ENCODE assay signal across 30 mouse cellular contexts in the genomic region with DNA sequence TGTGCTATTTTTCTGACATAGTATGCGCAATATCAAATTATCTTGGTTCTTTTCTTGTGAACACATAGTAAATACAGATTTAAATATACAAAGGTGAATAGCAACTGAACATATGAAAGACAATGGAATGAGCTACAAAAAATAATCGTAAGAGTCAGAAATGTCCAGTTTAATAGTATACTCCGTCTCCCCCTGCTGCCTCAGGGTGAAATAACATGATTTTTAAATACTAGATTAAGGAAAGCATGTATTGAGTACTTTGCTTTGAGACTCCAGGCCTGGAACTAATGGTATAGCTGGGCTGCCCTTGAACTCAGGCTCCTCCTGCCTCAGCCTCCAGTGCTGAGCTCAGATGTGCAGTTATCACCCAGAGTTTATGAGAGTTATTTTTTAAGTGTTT. TPM values are rescaled to one million over a fixed set of nuclear protein-coding genes. Genes with fewer than 3 reads are reported as not detected.
DNase-seq lines count a peak whose midpoint lies in the region; ATAC-seq and TF ChIP-seq lines count a peak whose summit lies in the region.
"Had no signal": no experiment of that assay in that cellular context is flagged by ENCODE, and none has a peak within 500 bp of the region (broad histone marks: within the 10 kb centered on the region; RNA-seq: fewer than 3 reads in every experiment).

No protein-coding gene starts in this region.

- no peak overlapping the region for H3K4me2 ChIP-seq in lung, embryonic 14.5 days
- H3K4me2 ChIP-seq: embryonic facial prominence, embryonic 12.5 days; forebrain, embryonic 12.5 days; hindbrain, embryonic 12.5 days; limb, embryonic 15.5 days; liver, embryonic 15.5 days; stomach, embryonic 15.5 days had no signal

- H3K4me3 ChIP-seq in heart, adult 2 months = no peak overlapping the region
- no peak overlapping the region for H3K4me3 ChIP-seq in lung, embryonic 14.5 days (ENCODE audit: low read depth, low read length)
- H3K4me3 ChIP-seq: embryonic facial prominence, embryonic 12.5 days; forebrain, embryonic 12.5 days; hindbrain, embryonic 12.5 days; limb, embryonic 15.5 days; liver, embryonic 15.5 days; stomach, embryonic 15.5 days had no signal

- intact Hi-C loops in heart, adult 2 months (cut with DNase I) = no loop called here

- H3K9me3 ChIP-seq in lung, embryonic 14.5 days (ENCODE audit: low read depth, low read length) = no peaks in the 10 kb centered on the region
- H3K9me3 ChIP-seq: embryonic facial prominence, embryonic 12.5 days; forebrain, embryonic 12.5 days; G1E; hindbrain, embryonic 12.5 days; limb, embryonic 15.5 days; liver, embryonic 15.5 days; stomach, embryonic 15.5 days had no signal

- no peaks in the 10 kb centered on the region for H3K36me3 ChIP-seq in heart, adult 2 months (ENCODE audit: control insufficient read depth, insufficient read depth, low read length)
- peaks cover 25% of the 10 kb centered on the region for H3K36me3 ChIP-seq in lung, embryonic 14.5 days (ENCODE audit: insufficient read depth)

- 0 out of 2 replicates have a peak, but pooled peaks have one; percentile 7 for TF ChIP-seq CTCF in heart, adult 2 months (IDR thresholded peaks at IDR 0.05)
- TF ChIP-seq CTCF in lung, embryonic 14.5 days (IDR thresholded peaks at IDR 0.05; ENCODE audit: low read depth) = 0 out of 2 replicates have a peak, but pooled peaks have one; percentile 17

- no peak overlapping the region for H3K27ac ChIP-seq in heart, adult 2 months
- no peak overlapping the region for H3K27ac ChIP-seq in lung, embryonic 14.5 days (ENCODE audit: low read depth)
- H3K27ac ChIP-seq: embryonic facial prominence, embryonic 12.5 days; forebrain, embryonic 12.5 days; hindbrain, embryonic 12.5 days; limb, embryonic 15.5 days; stomach, embryonic 15.5 days had no signal

- no peak overlapping the region for H3K9ac ChIP-seq in heart, adult 2 months (ENCODE audit: low read depth, low read length)
- H3K9ac ChIP-seq in lung, embryonic 14.5 days = no peak overlapping the region
- H3K9ac ChIP-seq: embryonic facial prominence, embryonic 12.5 days; forebrain, embryonic 12.5 days; hindbrain, embryonic 12.5 days; limb, embryonic 15.5 days; liver, embryonic 15.5 days; stomach, embryonic 15.5 days had no signal

- H3K4me1 ChIP-seq in heart, adult 2 months (ENCODE audit: control insufficient read depth, insufficient read depth, low read length) = no peaks in the 10 kb centered on the region
- H3K4me1 ChIP-seq in lung, embryonic 14.5 days (ENCODE audit: insufficient read depth) = no peaks in the 10 kb centered on the region
- H3K4me1 ChIP-seq: embryonic facial prominence, embryonic 12.5 days; forebrain, embryonic 12.5 days; hindbrain, embryonic 12.5 days; limb, embryonic 15.5 days; stomach, embryonic 15.5 days had no signal

- ATAC-seq in lung, embryonic 14.5 days (ENCODE audit: insufficient read depth) = no peak
- ATAC-seq in erythroid progenitor cell, adult 5-6 weeks (replicated peaks; ENCODE audit: low FRiP score, poor library complexity, severe bottlenecking) = no peak
- ATAC-seq: inflammation-experienced regulatory T-cells, adult 6 months; midbrain, embryonic 16.5 days had no signal

- H3K79me2 ChIP-seq in heart, adult 2 months (replicated peaks; ENCODE audit: control insufficient read depth, insufficient read depth, low read length) = peaks cover 5% of the 10 kb centered on the region

- TF ChIP-seq POLR2A in heart, adult 2 months (IDR thresholded peaks at IDR 0.05; ENCODE audit: insufficient read depth, low read depth, low read length) = no peak

- TF ChIP-seq EP300 in heart, adult 2 months (IDR thresholded peaks at IDR 0.05; ENCODE audit: insufficient read depth, low read depth, low read length) = no peak

- H3K27me3 ChIP-seq in heart, adult 2 months (ENCODE audit: control insufficient read depth, insufficient read depth, low read length) = no peaks in the 10 kb centered on the region
- no peaks in the 10 kb centered on the region for H3K27me3 ChIP-seq in lung, embryonic 14.5 days (ENCODE audit: insufficient read depth, low read length)
- H3K27me3 ChIP-seq: CH12.LX; embryonic facial prominence, embryonic 12.5 days; forebrain, embryonic 12.5 days; hindbrain, embryonic 12.5 days; limb, embryonic 15.5 days; liver, embryonic 15.5 days; stomach, embryonic 15.5 days had no signal

- DNase-seq in heart, adult 2 months = no peak
- DNase-seq in heart, adult 8-10 months (ENCODE audit: low spot score) = no peak
- peak; percentile 6 for DNase-seq in lung, embryonic 14.5 days
- no peak for DNase-seq in lung, postnatal 10 days
- peak; percentile 52 for DNase-seq in 416B (ENCODE audit: low read depth)
- peak; percentile 21 for DNase-seq in adipocyte (ENCODE audit: low spot score)
- DNase-seq in gastrocnemius, adult 8-10 months (ENCODE audit: low spot score in 2 of 2) = no peak
- DNase-seq: adrenal gland, postnatal 25 days; B cell, adult 2 months; cerebellum, postnatal 14 days; gastrocnemius, postnatal 10 days; kidney, postnatal 36 days; lung, postnatal 14 days; thymus, adult 18-20 months; thymus, postnatal 4 days had no signal

- 82% methylated on average over 3 of the region's 3 CpGs for WGBS in heart, adult 2 months
- whole genome bisulfite sequencing in lung, embryonic 14.5 days = 84% methylated on average over 3 of the region's 3 CpGs

RNA-seq across cellular contexts. Expression of a gene that starts 18.8 kb away (rescaled TPM):
- total RNA-seq in heart, adult 2 months (2021) = 10 to 100 TPM; 42.7 to 56.9 TPM
- 6.7 and 21.8 TPM in 2 replicates for polyA plus RNA-seq in heart, adult 2 months (2012; rRNA removed)
- total RNA-seq in heart, adult 8-10 months (2022) = 10 to 100 TPM; 40.3 to 59.3 (median 47.3) TPM
- polyA plus RNA-seq in lung, embryonic 14.5 days (2014; fragmentation: Nextera tagmentation; extraction: Ambion mirVana) = 71.8 and 74.4 TPM in 2 replicates
- total RNA-seq in gastrocnemius, adult 8-10 months (2022) = 10 to 100 TPM; 36.2 to 53.7 (median 42.1) TPM
- total RNA-seq in erythroid progenitor cell, adult 5-6 weeks (2015; ENCODE audit: low replicate concordance) = 38.1 and 41.4 TPM in 2 replicates
- 38.0 and 49.1 TPM in 2 replicates for total RNA-seq in erythroid progenitor cell, adult 5-6 weeks (2017; ENCODE audit: low replicate concordance)

RNA-seq across cellular contexts. Expression of a gene that starts 47.7 kb away (rescaled TPM):
- not detected for total RNA-seq in heart, adult 2 months (2021)
- polyA plus RNA-seq in heart, adult 2 months (2012; rRNA removed) = not detected in 2 replicates
- total RNA-seq in heart, adult 8-10 months (2022) = not detected
- polyA plus RNA-seq in lung, embryonic 14.5 days (2014; fragmentation: Nextera tagmentation; extraction: Ambion mirVana) = 0.09 TPM in 1 of 2 replicates, not detected in the other
- total RNA-seq in gastrocnemius, adult 8-10 months (2022) = under 1 TPM in 1 of 4 experiments, not detected in 3; 0.31 TPM
- total RNA-seq in erythroid progenitor cell, adult 5-6 weeks (2015; ENCODE audit: low replicate concordance) = not detected in 2 replicates
- not detected in 2 replicates for total RNA-seq in erythroid progenitor cell, adult 5-6 weeks (2017; ENCODE audit: low replicate concordance)
- total RNA-seq: adrenal gland, postnatal 25 days; gastrocnemius, postnatal 10 days; heart, postnatal 25 days; megakaryocyte, adult 5-6 weeks had no signal
- polyA plus RNA-seq: forebrain, embryonic 12.5 days; G1E; heart, embryonic 14.5 days; inflammation-experienced regulatory T-cells, adult 6 months; kidney, embryonic 14.5 days; liver, embryonic 15.5 days had no signal

Comparison
In these comparisons a context has a peak if more than half of its experiments do, and no peak if none do; other contexts are left out.
1. DNase-seq: peak in lung, embryonic 14.5 days (single experiment), 416B (single experiment) and adipocyte (single experiment); none in heart, adult 2 months (0 of 2), heart, adult 8-10 months (single experiment), lung, postnatal 10 days (single experiment) and gastrocnemius, adult 8-10 months (0 of 2).